ENCODE assay signal across 8 mouse cellular contexts in genomic region chr9:106226151-106226682, GRCm38 (mm10). TPM values are rescaled to one million over a fixed set of nuclear protein-coding genes. Genes with fewer than 3 reads are reported as not detected.
DNase-seq lines count a peak whose midpoint lies in the region; ATAC-seq and TF ChIP-seq lines count a peak whose summit lies in the region.

No protein-coding gene starts in this region.

- no peaks in the 10 kb centered on the region for H3K36me3 ChIP-seq in thymus, adult 2 months (ENCODE audit: control insufficient read depth, insufficient read depth, low read length)
- H3K36me3 ChIP-seq in embryonic facial prominence, embryonic 13.5 days, result no peaks in the 10 kb centered on the region
- no peaks in the 10 kb centered on the region for H3K36me3 ChIP-seq in limb, embryonic 15.5 days

- no peaks in the 10 kb centered on the region; the same call in 1 of the 2 replicates for H3K27me3 ChIP-seq in thymus, adult 2 months (ENCODE audit: control insufficient read depth, insufficient read depth, low read length)
- peaks cover 22% of the 10 kb centered on the region for H3K27me3 ChIP-seq in embryonic facial prominence, embryonic 13.5 days
- peaks cover 17% of the 10 kb centered on the region for H3K27me3 ChIP-seq in limb, embryonic 15.5 days

- H3K4me1 ChIP-seq in thymus, adult 2 months (replicated peaks; ENCODE audit: control insufficient read depth, insufficient read depth, low read length), result peaks cover 9% of the 10 kb centered on the region; the same call in 1 of the 2 replicates
- peaks cover 10% of the 10 kb centered on the region for H3K4me1 ChIP-seq in embryonic facial prominence, embryonic 13.5 days
- peaks cover 10% of the 10 kb centered on the region for H3K4me1 ChIP-seq in limb, embryonic 15.5 days

- H3K9me3 ChIP-seq in embryonic facial prominence, embryonic 13.5 days, result no peaks in the 10 kb centered on the region
- no peaks in the 10 kb centered on the region for H3K9me3 ChIP-seq in limb, embryonic 15.5 days

- peak overlapping the region; percentile 71 for H3K9ac ChIP-seq in embryonic facial prominence, embryonic 13.5 days
- peak overlapping the region; percentile 39; the same call in 1 of the 2 replicates for H3K9ac ChIP-seq in limb, embryonic 15.5 days

- no peak for TF ChIP-seq CTCF in thymus, adult 2 months (IDR thresholded peaks at IDR 0.05; ENCODE audit: borderline replicate concordance, control insufficient read depth, extremely low read depth, insufficient read depth, low read length, poor library complexity)

- peak overlapping the region; percentile 76 for H3K4me2 ChIP-seq in embryonic facial prominence, embryonic 13.5 days
- peak overlapping the region; percentile 70 for H3K4me2 ChIP-seq in limb, embryonic 15.5 days

- no peak for TF ChIP-seq POLR2A in thymus, adult 2 months (IDR thresholded peaks at IDR 0.05; ENCODE audit: control insufficient read depth, extremely low read depth, insufficient read depth, low read length, poor library complexity)

- H3K27ac ChIP-seq in thymus, adult 2 months (ENCODE audit: control insufficient read depth, insufficient read depth, low read length), result no peak overlapping the region
- H3K27ac ChIP-seq in embryonic facial prominence, embryonic 13.5 days, result no peak overlapping the region
- H3K27ac ChIP-seq in limb, embryonic 15.5 days, result no peak overlapping the region; the same call in 1 of the 2 replicates

- peak overlapping the region; percentile 15; the same call in 1 of the 2 replicates for H3K4me3 ChIP-seq in thymus, adult 2 months (ENCODE audit: control insufficient read depth, insufficient read depth, low read length)
- peak overlapping the region; percentile 44 for H3K4me3 ChIP-seq in embryonic facial prominence, embryonic 13.5 days
- H3K4me3 ChIP-seq in limb, embryonic 15.5 days, result peak overlapping the region; percentile 40

- ATAC-seq in embryonic facial prominence, embryonic 13.5 days (ENCODE audit: insufficient number of reproducible peaks, insufficient read depth, low FRiP score, low TSS enrichment, low read depth), result peak; percentile 33; the same call in 1 of the 2 replicates
- peak; percentile 59 for ATAC-seq in limb, embryonic 15.5 days (ENCODE audit: insufficient number of reproducible peaks, low FRiP score, low TSS enrichment, low read depth)

- DNase-seq in thymus, adult 2 months, result no peak
- DNase-seq in thymus, postnatal 36 days, result no peak
- peak; percentile 52 for DNase-seq in heart, postnatal 4 days
- peak; percentile 55 for DNase-seq in neural tube, embryonic 10.5 days (ENCODE audit: extremely low spot score, low spot score)
- DNase-seq in urinary bladder, postnatal 36 days (ENCODE audit: low spot score in 2 of 2), result no peak
- DNase-seq in layer of hippocampus, postnatal 14 days (ENCODE audit: low spot score in 2 of 2), result no peak

- WGBS in thymus, adult 2 months, result 13% methylated on average over 34 of the region's 34 CpGs
- 6% methylated on average over 34 of the region's 34 CpGs for WGBS in embryonic facial prominence, embryonic 13.5 days
- WGBS in limb, embryonic 15.5 days, result 4% methylated on average over 34 of the region's 34 CpGs

RNA-seq across cellular contexts. Expression of gene Tlr9, which starts 3.8 kb away (rescaled TPM):
- 17.1 and 17.4 TPM in 2 replicates for polyA plus RNA-seq in thymus, adult 2 months (2012; rRNA removed)
- polyA plus RNA-seq in embryonic facial prominence, embryonic 13.5 days (2015; fragmentation: Nextera tagmentation; extraction: Ambion mirVana), result not detected in 2 replicates
- total RNA-seq in heart, postnatal 4 days (2021), result under 1 TPM; 0.43 TPM
- polyA plus RNA-seq in limb, embryonic 15.5 days (2015; fragmentation: Nextera tagmentation; extraction: Ambion mirVana), result 0.07 and 0.12 TPM in 2 replicates
- 1 to 10 TPM; 1.2 to 1.6 TPM for total RNA-seq in layer of hippocampus, postnatal 14 days (2021)

RNA-seq across cellular contexts. Expression of gene Alas1, which starts 22.2 kb away (rescaled TPM):
- 87.5 and 94.8 TPM in 2 replicates for polyA plus RNA-seq in thymus, adult 2 months (2012; rRNA removed)
- 97.7 and 108 TPM in 2 replicates for polyA plus RNA-seq in embryonic facial prominence, embryonic 13.5 days (2015; fragmentation: Nextera tagmentation; extraction: Ambion mirVana)
- 100 to 1,000 TPM; 404 to 423 TPM for total RNA-seq in heart, postnatal 4 days (2021)
- polyA plus RNA-seq in limb, embryonic 15.5 days (2015; fragmentation: Nextera tagmentation; extraction: Ambion mirVana), result 100 and 110 TPM in 2 replicates
- 100 to 1,000 TPM; 153 to 174 TPM for total RNA-seq in layer of hippocampus, postnatal 14 days (2021)

RNA-seq across cellular contexts. Expression of gene Twf2, which starts 23.3 kb away (rescaled TPM):
- 145 and 176 TPM in 2 replicates for polyA plus RNA-seq in thymus, adult 2 months (2012; rRNA removed)
- polyA plus RNA-seq in embryonic facial prominence, embryonic 13.5 days (2015; fragmentation: Nextera tagmentation; extraction: Ambion mirVana), result 60.5 and 65.9 TPM in 2 replicates
- total RNA-seq in heart, postnatal 4 days (2021), result 10 to 100 TPM; 62.1 to 63.6 TPM
- 60.0 and 68.5 TPM in 2 replicates for polyA plus RNA-seq in limb, embryonic 15.5 days (2015; fragmentation: Nextera tagmentation; extraction: Ambion mirVana)
- total RNA-seq in layer of hippocampus, postnatal 14 days (2021), result 10 to 100 TPM; 49.2 to 49.7 TPM

RNA-seq across cellular contexts. Expression of gene Ppm1m, which starts 26.7 kb away (rescaled TPM):
- polyA plus RNA-seq in thymus, adult 2 months (2012; rRNA removed), result 53.9 and 58.6 TPM in 2 replicates
- polyA plus RNA-seq in embryonic facial prominence, embryonic 13.5 days (2015; fragmentation: Nextera tagmentation; extraction: Ambion mirVana), result 49.3 and 49.5 TPM in 2 replicates
- 10 to 100 TPM; 14.0 to 14.8 TPM for total RNA-seq in heart, postnatal 4 days (2021)
- polyA plus RNA-seq in limb, embryonic 15.5 days (2015; fragmentation: Nextera tagmentation; extraction: Ambion mirVana), result 48.6 and 52.2 TPM in 2 replicates
- 10 to 100 TPM; 15.4 to 15.8 TPM for total RNA-seq in layer of hippocampus, postnatal 14 days (2021)

RNA-seq across cellular contexts. Expression of gene Poc1a, which starts 54.6 kb away (rescaled TPM):
- polyA plus RNA-seq in thymus, adult 2 months (2012; rRNA removed), result 30.2 and 42.2 TPM in 2 replicates
- polyA plus RNA-seq in embryonic facial prominence, embryonic 13.5 days (2015; fragmentation: Nextera tagmentation; extraction: Ambion mirVana), result 22.9 and 26.0 TPM in 2 replicates
- total RNA-seq in heart, postnatal 4 days (2021), result 10 to 100 TPM; 17.0 to 19.3 TPM
- polyA plus RNA-seq in limb, embryonic 15.5 days (2015; fragmentation: Nextera tagmentation; extraction: Ambion mirVana), result 19.1 and 21.3 TPM in 2 replicates
- 10 to 100 TPM in 1 of 2 experiments, 1 to 10 TPM in 1; 8.5 to 12.0 TPM for total RNA-seq in layer of hippocampus, postnatal 14 days (2021)

Comparison
In these comparisons a context has a peak if more than half of its experiments do, and no peak if none do; other contexts are left out.
1. DNase-seq: peak in heart, postnatal 4 days (single experiment) and neural tube, embryonic 10.5 days (single experiment); none in thymus, adult 2 months (single experiment), thymus, postnatal 36 days (0 of 2), urinary bladder, postnatal 36 days (0 of 2) and layer of hippocampus, postnatal 14 days (0 of 2).
2. RNA of gene Tlr9, which starts 3.8 kb away (polyA plus RNA-seq): 17.1 to 17.4 TPM in thymus, adult 2 months; 0.07 to 0.12 TPM in limb, embryonic 15.5 days and not detected in embryonic facial prominence, embryonic 13.5 days; every median in the first group is over 10 times any median in the second.
3. Peak in every context shown above with its lines, with median percentiles within 50 percentile points of each other: H3K4me3 ChIP-seq.